Mouse (Mus musculus): Measurements from ENCODE around the gene Slc34a2.
A peak's percentile ranks its signal among the peaks of the same experiment; 100 is the strongest.

The Slc34a2 gene

DNA sequence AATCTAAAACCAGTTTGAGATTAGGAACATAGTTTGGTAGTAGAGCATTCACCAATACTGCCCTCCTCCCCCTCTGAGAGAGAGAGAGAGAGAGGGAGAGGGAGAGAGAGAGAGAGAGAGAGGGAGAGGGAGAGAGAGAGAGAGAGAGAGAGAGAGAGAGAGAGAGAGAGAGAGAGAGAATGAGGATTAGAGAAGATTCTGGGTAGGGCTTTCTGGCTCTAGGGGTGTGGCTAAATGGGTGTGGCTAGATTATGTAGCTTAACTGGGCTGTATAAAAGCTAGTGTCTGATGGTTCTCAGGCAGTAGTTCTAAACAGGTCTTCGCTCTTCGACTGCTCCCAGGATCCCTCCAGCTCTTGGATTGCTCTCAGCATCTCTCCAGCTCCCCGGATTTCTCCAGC lies at the start of gene Slc34a2:
TSS of gene Slc34a2 (plus strand) at position 301 of the 400 bp plus-strand sequence.
- no peak for DNase-seq

GRCm38 (mm10) chr5:52990687-52991341 lies 47.1 kb upstream of the Slc34a2 start:
- DNase-seq = no peak

DNA sequence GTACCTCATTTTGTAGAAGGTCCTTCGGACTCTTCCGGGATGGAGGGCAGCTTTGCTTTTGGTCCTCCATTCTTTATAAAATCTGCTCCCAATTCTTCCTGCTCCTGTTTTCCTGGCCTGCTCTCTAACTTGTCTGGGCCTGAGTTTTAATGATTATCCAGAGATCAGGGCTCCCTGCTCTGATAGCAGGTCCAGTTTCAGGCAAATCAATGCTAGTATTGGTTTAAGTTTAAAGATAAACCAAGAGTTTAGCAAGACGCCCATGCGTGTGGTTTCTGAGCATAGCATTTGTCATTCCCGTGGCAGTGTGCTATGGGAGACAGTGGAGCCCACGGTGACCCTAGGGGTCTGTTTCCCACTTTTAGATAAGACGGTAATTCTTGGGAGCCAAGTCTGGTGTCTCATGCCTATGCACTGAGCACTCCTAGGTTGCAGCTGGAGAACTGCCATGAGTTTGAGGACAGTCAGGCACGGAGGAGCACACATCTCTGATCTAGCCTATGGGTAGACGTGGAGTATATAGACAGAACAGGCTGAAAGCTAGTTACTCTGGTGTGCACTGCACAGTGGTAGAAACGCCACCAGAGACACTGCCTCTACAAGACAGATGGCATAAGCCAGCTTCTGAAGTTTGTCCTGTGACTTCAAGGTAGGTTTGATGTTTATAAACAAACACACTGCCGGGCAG lies 45.5 kb upstream of the Slc34a2 start:
- no peak for DNase-seq

DNA sequence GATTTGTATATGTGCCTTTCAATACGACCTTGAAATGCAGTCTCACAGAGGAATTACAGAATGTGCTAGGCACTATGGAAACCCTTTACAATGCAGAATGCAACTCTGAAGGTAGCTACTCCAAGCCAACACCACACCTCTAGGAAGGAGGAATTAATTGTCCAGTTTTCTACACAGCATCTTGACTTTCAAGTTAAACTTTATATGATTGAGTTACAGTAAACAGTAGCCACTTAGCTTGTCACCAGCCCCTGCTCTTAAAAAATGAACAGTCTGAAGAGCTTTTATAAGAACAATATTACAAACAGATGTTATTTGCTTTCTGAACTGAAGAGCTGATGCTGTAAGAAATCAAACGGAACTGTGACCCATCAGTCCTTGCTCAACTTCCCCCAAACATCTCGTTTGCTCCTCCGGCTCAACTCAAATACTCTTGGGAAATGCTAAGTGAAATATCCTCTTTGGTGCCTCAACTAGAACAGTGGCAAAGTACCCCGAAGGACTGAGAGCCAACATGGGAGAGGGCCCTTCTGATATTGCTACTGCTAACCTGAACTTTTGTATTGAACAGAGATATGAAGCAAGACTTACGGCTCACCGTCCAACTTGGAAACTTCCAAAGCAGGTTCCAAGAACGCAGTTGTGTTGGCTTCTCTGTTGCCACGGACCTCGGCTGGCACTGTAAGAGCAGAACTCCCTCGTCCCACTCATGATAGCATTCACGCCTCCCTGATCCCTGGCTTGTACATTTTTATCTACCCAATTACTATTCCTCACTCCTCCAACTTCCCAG lies 44.2 kb upstream of the Slc34a2 start:
- no peak for DNase-seq

GRCm38 (mm10) chr5:52995461-52995860 lies 42.4 kb upstream of the Slc34a2 start:
- DNase-seq = peak; percentile 12

DNA sequence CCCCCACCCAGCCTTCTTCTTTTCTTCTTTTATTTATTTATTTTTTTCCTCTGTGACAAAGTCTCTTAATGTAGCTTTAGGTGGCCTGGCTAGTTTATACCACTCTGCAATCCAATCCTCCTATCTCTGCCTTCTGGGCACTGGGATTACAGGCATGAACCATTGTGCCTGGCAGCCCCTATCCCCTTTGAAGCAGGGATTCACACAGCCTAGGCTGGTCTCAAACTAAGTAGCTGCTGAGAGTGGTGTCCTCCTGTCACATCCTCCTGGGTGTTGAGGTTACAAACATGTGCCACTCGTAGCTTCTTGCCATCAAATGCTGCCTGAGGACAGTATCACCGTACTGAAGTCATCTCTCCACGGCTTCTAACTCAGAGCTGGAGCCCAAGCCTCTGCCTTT lies 41.7 kb upstream of the Slc34a2 start:
- no peak for DNase-seq

GRCm38 (mm10) chr5:52996601-52997000 lies 41.3 kb upstream of the Slc34a2 start:
- no peak for DNase-seq

DNA sequence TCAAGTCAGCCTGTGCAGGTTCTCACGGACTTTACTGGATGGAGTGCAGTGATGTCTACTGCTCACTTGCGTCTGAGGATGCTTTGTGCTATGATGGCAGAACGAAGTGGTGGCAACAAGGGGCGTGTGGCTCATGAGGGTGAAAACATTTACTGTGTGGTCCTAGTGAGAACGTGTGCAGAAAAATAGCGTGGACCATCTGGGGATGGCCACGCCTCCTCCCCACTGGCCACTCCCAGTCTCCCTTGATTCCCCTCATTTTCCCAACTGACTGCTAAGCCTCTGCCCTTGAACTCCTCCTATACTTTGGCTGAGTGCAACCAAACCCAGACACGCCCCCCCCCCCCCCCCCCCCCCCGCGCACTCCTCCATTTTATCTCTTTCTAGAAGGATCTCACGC lies 40.8 kb upstream of the Slc34a2 start:
- DNase-seq = no peak

- no peak for DNase-seq
These were observed 39.7 kb upstream of the Slc34a2 start for GRCm38 (mm10) chr5:52998097-52998760.

GRCm38 (mm10) chr5:53000169-53000872 lies 37.6 kb upstream of the Slc34a2 start:
- no peak for DNase-seq

- DNase-seq = peak; percentile 80
These were observed 35.2 kb upstream of the Slc34a2 start for GRCm38 (mm10) chr5:53002599-53003203.

GRCm38 (mm10) chr5:53003495-53003894 lies 34.4 kb upstream of the Slc34a2 start:
- DNase-seq = no peak

GRCm38 (mm10) chr5:53003981-53004380 lies 33.9 kb upstream of the Slc34a2 start:
- DNase-seq = peak; percentile 44

- no peak for DNase-seq
These were observed 28.7 kb upstream of the Slc34a2 start for GRCm38 (mm10) chr5:53009027-53009769.

DNA sequence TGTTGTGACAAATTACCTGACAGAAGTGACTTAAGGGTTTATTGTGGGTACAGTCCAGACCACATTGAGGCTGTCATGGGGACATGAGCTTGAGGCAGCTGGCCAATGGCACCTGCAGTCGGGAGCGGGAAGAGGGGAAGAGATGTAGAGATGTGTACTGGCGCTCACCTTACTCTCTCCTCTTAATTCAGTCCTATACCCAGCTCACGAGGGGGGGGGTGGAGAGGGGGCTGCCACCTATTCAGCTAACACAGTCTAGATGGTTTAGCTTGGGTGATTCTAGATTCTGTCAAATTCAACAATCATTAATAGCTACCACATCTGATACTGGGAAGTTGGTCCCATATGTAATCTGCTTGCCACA lies 28.1 kb upstream of the Slc34a2 start:
- no peak for DNase-seq

- DNase-seq = no peak
These were observed 26.6 kb upstream of the Slc34a2 start for GRCm38 (mm10) chr5:53011327-53011726.

DNA sequence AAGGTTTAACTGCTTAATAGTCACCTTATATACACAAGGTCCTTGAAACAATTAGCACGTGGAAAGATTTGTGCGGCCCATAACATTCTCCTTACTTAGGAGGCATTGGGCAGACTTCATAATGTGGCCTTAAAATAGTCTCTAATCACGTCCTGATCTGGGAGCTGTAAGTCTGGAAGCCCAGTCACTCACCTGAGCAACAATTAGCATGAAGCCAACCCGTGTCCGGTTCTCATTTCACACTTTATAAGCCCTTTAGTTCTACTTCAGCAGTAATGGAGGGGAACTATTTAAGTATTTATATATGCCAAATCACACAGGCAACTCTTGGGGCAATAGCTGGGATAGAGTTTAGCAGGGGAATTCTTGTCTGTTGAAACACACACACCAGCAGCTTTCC lies 21.3 kb upstream of the Slc34a2 start:
- no peak for DNase-seq

DNA sequence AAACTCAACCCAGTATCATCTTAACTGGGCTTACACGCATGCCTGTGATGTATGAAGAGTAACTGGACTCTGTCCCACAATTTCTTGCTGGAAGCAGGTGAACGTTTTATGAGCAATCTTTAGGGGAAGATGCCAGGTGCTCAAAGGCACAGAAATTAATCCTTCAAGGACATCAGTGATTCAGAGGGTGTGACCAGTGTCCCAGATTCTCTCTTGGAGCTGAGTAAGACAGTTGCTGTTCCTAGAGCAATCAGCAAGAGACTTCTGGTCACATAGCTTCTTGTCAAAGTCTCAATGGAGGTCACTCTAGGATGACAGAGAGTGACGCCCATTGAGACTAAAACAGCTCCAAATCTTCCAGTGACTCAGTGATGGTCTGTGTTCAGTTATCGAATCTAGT lies 19.6 kb upstream of the Slc34a2 start:
- no peak for DNase-seq

DNA sequence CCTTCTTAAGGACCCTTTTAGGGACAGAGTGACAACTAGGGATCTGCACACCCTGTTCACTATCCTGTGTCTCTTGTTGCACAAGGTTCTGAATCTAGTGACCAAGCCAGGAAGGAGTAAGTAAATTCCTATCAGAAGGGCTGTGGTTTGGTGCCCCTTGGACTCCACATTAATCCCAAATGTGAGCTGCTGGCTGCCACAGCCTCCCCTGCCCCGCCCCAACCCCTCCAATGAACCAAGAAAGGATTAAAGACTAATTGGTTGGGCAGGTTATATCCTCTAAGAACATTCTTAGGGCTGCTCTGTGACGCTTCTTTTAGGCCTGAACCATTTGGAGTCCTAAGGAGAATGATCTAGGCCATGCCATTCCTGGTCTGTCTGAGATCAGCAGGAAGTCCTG lies 14.4 kb upstream of the Slc34a2 start:
- no peak for DNase-seq

- DNase-seq = no peak
These were observed 14.0 kb upstream of the Slc34a2 start for GRCm38 (mm10) chr5:53023901-53024300.

DNA sequence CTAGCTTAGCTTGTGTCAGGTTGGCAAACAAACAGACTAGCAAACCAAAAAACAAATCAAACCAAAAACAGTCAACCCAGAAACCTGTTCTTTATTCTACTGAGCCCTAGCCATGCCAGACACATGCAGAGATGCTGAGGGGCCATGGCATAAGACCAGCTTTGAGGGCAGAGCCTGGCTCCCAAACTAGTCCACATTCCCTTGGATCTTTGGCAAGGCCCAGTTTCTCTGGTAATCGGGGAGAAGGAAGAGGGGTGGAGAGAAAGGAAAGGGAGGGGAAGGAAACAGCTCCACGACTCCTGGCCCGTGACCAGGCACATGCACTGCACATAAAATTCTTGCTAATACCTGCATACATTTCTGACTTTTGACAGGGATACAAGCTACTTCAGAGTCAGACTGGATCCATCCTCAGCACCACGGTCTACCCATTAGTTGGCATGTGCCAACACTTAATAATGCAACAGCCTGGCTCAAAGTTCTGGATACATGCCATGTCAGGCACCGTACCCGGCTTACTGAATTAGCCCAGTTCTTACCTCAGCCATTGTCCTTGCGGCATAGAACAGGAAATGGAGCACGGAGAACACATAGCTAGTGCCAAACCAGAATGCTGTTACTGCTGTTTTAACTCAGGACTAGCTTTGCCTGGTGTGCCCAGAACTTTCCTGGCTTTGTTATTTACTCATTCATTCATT lies 12.5 kb upstream of the Slc34a2 start:
- DNase-seq = peak; percentile 82
